Mouse (Mus musculus): ENCODE results near the gene Ppp2r1b. TPM values are rescaled to one million over a fixed set of nuclear protein-coding genes. Genes with fewer than 3 reads are reported as not detected.
A peak's percentile ranks its signal among the peaks of the same experiment; 100 is the strongest.

The Ppp2r1b gene
- polyA plus RNA-seq, 1 experiment, result 13.0 TPM

DNA sequence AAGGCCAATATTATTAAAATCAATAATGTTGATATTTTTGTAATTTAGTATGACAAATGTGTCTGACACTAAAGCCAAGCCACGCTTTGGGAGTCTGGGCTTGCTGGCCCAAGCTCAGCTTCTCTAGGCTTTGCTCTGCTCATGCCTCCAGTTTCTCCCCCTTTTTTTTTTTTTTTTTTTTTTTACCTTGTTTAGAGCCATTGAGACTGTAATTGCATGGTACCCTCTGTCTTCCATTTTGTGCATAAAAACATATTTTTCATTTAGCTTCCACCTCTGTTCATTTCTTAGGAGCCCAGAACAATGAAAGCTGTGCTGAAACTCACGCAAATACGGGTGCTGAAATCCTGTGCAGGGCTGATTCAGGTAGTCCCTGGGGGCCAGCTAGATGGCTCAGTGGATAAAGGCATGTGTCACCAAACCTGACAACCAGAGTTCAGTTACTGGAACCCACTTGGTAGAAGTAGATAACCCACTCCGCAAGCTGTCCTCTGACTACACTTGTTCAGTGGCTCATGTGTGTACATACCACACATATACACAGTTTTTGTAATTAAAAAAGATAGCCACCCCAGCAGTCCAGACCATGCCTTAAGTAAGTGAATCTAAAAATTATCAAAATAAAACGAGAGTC lies 10.1 kb downstream of the Ppp2r1b start:
- Histone ChIP-seq H3K27me3 (replicated peaks; ENCODE audit: control insufficient read depth, insufficient read depth, low read length) (no peaks in the 10 kb centered on the region), H3K36me3 (ENCODE audit: control insufficient read depth, insufficient read depth, low read length) (no peaks in the 10 kb centered on the region), H3K27ac (ENCODE audit: insufficient read depth, low read depth, low read length) (no peak overlapping the region), H3K4me1 (ENCODE audit: control insufficient read depth, insufficient read depth, low read length) (peaks cover 3% of the 10 kb centered on the region; the same call in 1 of the 2 replicates), H3K4me3 (ENCODE audit: insufficient read depth, low read depth, low read length) (no peak overlapping the region)
- no peak for DNase-seq
- TF ChIP-seq CTCF (conservative IDR thresholded peaks at IDR 0.05; ENCODE audit: insufficient read depth, insufficient read length, low read depth, low read length), result no peak
- 97% methylated on average over 5 of the region's 5 CpGs for WGBS

DNA sequence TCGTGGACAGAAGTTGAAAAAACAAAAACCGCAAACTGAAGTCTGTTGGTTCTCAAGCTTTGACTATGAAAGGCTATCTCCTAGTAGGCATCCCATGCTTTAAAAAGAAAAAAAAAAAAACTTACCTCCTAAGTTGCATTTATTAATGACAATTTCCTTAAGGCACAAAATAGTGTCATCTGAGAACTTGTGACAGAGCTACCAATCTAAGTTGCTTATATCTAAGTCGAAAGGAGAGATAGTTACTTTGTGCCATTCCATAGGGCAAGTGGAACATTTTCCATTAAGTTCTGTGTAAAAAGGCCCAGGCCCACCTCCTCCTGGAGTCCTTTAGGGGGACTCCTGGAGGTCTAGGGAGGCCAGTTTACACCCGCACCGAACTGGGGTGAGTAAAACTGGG lies 10.7 kb downstream of the Ppp2r1b start:
- Histone ChIP-seq H3K27me3 (replicated peaks; ENCODE audit: control insufficient read depth, insufficient read depth, low read length) (no peaks in the 10 kb centered on the region), H3K36me3 (ENCODE audit: control insufficient read depth, insufficient read depth, low read length) (no peaks in the 10 kb centered on the region), H3K4me1 (ENCODE audit: control insufficient read depth, insufficient read depth, low read length) (peaks cover 2% of the 10 kb centered on the region; the same call in 1 of the 2 replicates), H3K4me3 (ENCODE audit: insufficient read depth, low read depth, low read length) (no peak overlapping the region), H3K27ac (ENCODE audit: insufficient read depth, low read depth, low read length) (no peak overlapping the region)
- no peak for TF ChIP-seq CTCF (conservative IDR thresholded peaks at IDR 0.05; ENCODE audit: insufficient read depth, insufficient read length, low read depth, low read length)
- TF ChIP-seq POLR2A (IDR thresholded peaks at IDR 0.05; ENCODE audit: low read depth, low read length), result no peak
- no peak for DNase-seq
- WGBS, result 86% methylated on average over 5 of the region's 5 CpGs

DNA sequence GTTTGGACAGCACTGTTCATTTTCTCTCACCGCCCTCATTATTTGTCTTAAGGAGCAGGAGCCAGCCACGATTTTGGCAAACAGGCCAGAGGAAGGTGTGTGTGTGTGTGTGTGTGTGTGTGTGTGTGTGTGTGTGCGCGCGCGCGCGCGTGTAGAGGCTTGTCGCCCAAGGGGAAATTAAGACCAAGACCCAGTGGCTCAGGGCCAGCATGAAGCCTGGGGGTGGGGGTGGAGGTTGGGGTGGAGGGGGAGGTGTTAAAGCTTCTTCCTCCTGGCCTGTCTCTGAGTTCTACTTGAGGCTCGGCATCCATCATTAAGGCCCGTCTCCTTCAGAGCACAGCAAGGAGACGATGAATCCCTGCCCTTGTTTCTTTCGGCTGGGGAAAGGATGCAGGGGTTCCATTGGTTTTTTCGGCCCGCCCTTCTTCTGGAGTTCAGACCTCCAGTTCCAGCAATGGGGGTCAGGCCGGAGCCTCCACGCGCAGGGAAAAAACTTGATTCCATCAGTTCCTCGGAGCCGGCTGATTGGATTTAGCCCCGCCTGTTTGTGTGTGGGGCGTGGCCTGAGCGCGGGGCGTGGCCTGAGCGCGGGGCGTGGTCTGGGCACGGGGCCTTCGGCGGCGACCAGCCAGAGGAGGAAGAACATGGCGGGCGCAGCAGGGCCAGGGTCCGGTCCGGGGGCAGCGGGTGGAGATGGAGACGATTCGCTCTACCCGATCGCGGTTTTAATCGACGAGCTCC lies 11.4 kb downstream of the Ppp2r1b start:
- H3K27me3 ChIP-seq (replicated peaks; ENCODE audit: control insufficient read depth, insufficient read depth, low read length), result no peaks in the 10 kb centered on the region
- DNase-seq, result peak; percentile 96
- TF ChIP-seq POLR2A (IDR thresholded peaks at IDR 0.05; ENCODE audit: low read depth, low read length) (peak; percentile 35), CTCF (conservative IDR thresholded peaks at IDR 0.05; ENCODE audit: insufficient read depth, insufficient read length, low read depth, low read length) (no peak)
- H3K27ac ChIP-seq (ENCODE audit: insufficient read depth, low read depth, low read length), result peak overlapping the region; percentile 43; the same call in 1 of the 2 replicates
- no peaks in the 10 kb centered on the region; the same call in 1 of the 2 replicates for H3K4me1 ChIP-seq (ENCODE audit: control insufficient read depth, insufficient read depth, low read length)
- 2% methylated on average over 45 of the region's 45 CpGs for WGBS
- H3K4me3 ChIP-seq (ENCODE audit: insufficient read depth, low read depth, low read length), result peak overlapping the region; percentile 93
- H3K36me3 ChIP-seq (ENCODE audit: control insufficient read depth, insufficient read depth, low read length), result no peaks in the 10 kb centered on the region

DNA sequence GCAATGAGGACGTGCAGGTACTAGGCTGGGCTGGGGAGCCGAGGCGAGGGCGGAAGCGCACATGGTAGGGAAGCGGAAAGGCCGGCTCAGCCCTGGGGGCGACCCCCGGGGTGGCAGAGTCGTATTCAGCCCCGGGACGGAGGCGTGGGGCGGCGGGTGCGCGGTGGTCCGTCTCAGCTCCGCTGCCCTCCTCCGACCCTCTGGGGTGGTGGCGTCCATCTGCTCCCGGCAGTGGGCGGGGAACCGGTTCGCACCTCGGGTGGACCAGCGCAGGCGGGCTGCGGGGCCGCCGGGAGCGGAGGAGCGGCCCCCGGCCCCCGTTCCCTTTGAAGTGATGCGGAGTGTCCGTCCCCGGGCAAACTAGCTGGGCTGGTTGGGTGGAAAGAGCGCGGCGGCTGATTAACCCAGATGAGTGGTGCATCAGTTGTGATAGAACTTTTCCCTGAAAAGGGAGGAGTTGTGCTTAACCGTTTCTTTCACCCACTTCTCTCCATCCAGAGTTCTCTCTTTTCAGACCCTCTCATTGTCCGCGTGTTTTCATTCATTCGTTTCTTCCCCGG lies 12.1 kb downstream of the Ppp2r1b start:
- DNase-seq, result no peak
- peaks cover 1% of the 10 kb centered on the region; the same call in 1 of the 2 replicates for H3K36me3 ChIP-seq (ENCODE audit: control insufficient read depth, insufficient read depth, low read length)
- 1% methylated on average over 46 of the region's 46 CpGs for WGBS

DNA sequence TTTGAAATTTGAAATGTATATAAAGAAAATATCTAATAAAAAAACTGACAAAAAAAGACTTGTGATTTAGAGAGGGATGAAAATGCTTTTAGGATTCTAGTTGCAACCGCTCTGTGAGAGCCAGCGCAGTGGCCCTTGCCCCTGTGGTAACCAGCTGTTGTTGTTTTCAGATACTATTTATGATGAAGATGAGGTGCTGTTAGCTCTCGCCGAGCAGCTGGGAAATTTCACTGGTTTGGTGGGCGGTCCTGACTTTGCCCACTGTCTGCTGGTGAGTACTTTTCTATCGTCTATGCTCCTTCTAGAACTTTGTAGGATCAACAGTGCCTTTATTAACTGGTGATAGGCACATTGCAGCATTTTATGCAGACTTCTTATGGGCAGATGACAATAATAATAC lies 13.6 kb downstream of the Ppp2r1b start:
- TF ChIP-seq POLR2A (IDR thresholded peaks at IDR 0.05; ENCODE audit: low read depth, low read length) (no peak), CTCF (conservative IDR thresholded peaks at IDR 0.05; ENCODE audit: insufficient read depth, insufficient read length, low read depth, low read length) (no peak)
- Histone ChIP-seq H3K27me3 (replicated peaks; ENCODE audit: control insufficient read depth, insufficient read depth, low read length) (no peaks in the 10 kb centered on the region), H3K27ac (ENCODE audit: insufficient read depth, low read depth, low read length) (no peak overlapping the region), H3K4me1 (ENCODE audit: control insufficient read depth, insufficient read depth, low read length) (no peaks in the 10 kb centered on the region; the same call in 1 of the 2 replicates), H3K36me3 (ENCODE audit: control insufficient read depth, insufficient read depth, low read length) (peaks cover 1% of the 10 kb centered on the region; the same call in 1 of the 2 replicates), H3K4me3 (ENCODE audit: insufficient read depth, low read depth, low read length) (no peak overlapping the region)
- WGBS, result 83% methylated on average over 6 of the region's 6 CpGs
- DNase-seq, result no peak

More for the DNA sequence above, 12.1 kb downstream of the Ppp2r1b start:
- Histone ChIP-seq H3K27me3 (replicated peaks; ENCODE audit: control insufficient read depth, insufficient read depth, low read length) (no peaks in the 10 kb centered on the region), H3K27ac (ENCODE audit: insufficient read depth, low read depth, low read length) (peak overlapping the region; percentile 43; the same call in 1 of the 2 replicates), H3K4me3 (ENCODE audit: insufficient read depth, low read depth, low read length) (peak overlapping the region; percentile 93), H3K4me1 (ENCODE audit: control insufficient read depth, insufficient read depth, low read length) (no peaks in the 10 kb centered on the region; the same call in 1 of the 2 replicates)
- no peak for TF ChIP-seq CTCF (conservative IDR thresholded peaks at IDR 0.05; ENCODE audit: insufficient read depth, insufficient read length, low read depth, low read length)
- TF ChIP-seq POLR2A (IDR thresholded peaks at IDR 0.05; ENCODE audit: low read depth, low read length), result no peak

DNA sequence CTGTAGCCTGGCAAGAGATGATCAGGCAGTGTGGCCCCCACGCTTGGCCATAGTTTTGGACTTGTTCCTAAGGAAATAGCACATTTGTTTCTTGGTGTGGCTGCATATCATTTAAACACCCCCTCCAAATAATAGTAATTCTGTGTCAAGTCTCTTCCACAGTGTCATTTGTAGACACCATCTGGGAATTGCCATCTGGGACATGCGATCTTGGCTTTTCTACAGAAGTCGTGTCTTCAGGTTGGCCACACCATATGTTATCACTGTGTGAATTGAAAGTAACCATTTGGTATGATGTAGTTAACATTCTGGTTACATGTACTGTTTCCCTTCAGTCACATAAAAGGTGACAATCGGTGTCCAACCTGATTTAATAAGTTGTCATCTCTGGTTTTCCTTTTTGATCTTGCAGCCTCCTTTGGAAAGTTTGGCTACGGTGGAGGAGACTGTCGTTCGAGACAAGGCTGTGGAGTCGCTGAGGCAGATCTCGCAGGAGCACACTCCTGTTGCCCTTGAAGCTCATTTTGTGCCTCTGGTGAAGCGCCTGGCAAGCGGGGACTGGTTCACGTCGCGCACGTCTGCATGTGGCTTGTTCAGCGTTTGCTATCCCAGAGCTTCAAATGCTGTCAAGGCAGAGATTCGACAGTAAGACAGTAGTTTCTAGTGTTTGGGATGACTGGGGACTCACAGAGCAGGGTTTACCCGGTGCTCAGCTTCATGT lies 16.2 kb downstream of the Ppp2r1b start:
- no peak for DNase-seq
- no peak overlapping the region for H3K4me3 ChIP-seq (ENCODE audit: insufficient read depth, low read depth, low read length)
- H3K27ac ChIP-seq (ENCODE audit: insufficient read depth, low read depth, low read length), result no peak overlapping the region
- TF ChIP-seq POLR2A (IDR thresholded peaks at IDR 0.05; ENCODE audit: low read depth, low read length) (no peak), CTCF (conservative IDR thresholded peaks at IDR 0.05; ENCODE audit: insufficient read depth, insufficient read length, low read depth, low read length) (no peak)
- no peaks in the 10 kb centered on the region for H3K4me1 ChIP-seq (ENCODE audit: control insufficient read depth, insufficient read depth, low read length)
- 92% methylated on average over 18 of the region's 18 CpGs for WGBS
- peaks cover 2% of the 10 kb centered on the region for H3K36me3 ChIP-seq (ENCODE audit: control insufficient read depth, insufficient read depth, low read length)
- no peaks in the 10 kb centered on the region for H3K27me3 ChIP-seq (replicated peaks; ENCODE audit: control insufficient read depth, insufficient read depth, low read length)
